Mouse (Mus musculus): ENCODE measurements around the gene Hint3. TPM values are rescaled to one million over a fixed set of nuclear protein-coding genes. Genes with fewer than 3 reads are reported as not detected.

Gene Hint3
- 14.1 and 18.1 TPM in 2 replicates for polyA plus RNA-seq (2014; fragmentation: Nextera tagmentation; extraction: Ambion mirVana)

DNA sequence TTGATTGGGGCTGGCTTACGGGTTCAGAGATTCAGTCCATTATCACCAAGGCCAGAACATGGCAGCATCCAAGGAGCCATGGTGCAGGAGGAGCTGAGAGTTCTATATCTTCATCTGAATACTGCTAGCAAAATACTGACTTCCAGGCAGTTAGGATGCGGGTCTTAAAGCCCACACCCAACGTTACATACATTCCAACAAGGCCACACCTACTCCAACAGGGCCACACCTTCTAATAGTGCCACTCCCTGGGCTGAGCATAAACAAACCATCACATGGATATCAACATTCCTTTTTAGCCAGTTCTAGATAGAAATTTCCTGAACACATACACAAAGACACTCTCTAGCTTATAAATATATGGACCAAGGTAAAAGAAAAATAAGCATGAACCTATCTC lies at the start of gene Hint3:
Gene Hint3, minus strand, starts transcription at position 120 of the 400 bp plus-strand sequence.
- WGBS = 88% methylated on average over 3 of the region's 3 CpGs
- ATAC-seq (ENCODE audit: insufficient number of reproducible peaks, low FRiP score, low TSS enrichment, low read depth) = no peak

DNA sequence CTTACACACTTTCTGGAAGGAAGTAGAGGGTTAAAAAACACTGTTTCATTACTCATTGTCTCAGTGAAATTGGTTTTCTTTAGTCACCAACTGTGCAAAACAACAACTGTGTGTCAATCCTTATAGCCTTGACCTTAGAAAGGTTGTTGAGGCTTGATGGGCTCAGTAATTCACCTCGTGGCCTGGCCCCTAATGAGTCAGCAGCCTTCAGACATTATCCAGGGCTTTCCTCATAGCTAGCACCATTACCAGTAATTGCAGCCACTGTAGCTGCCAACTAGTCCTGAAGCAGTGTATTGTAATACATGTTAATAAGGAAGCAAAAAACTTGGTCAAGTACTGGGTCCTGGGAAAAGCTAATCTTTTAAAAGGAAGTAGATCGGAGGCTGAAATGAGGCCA lies 48.6 kb upstream of the Hint3 start:
- no peak overlapping the region for H3K27ac ChIP-seq (replicated peaks; ENCODE audit: low read depth, low read length)
- no peaks in the 10 kb centered on the region for H3K9me3 ChIP-seq (ENCODE audit: control insufficient read depth, low read length)
- H3K27me3 ChIP-seq (ENCODE audit: control insufficient read depth, insufficient read depth, low read length) = no peaks in the 10 kb centered on the region
- 70% methylated on average over 2 of the region's 2 CpGs for WGBS
- H3K4me2 ChIP-seq (ENCODE audit: low read depth, severe bottlenecking) = no peak overlapping the region
- H3K36me3 ChIP-seq (ENCODE audit: control insufficient read depth, insufficient read depth, low read length) = no peaks in the 10 kb centered on the region
- no peaks in the 10 kb centered on the region for H3K4me1 ChIP-seq (ENCODE audit: control insufficient read depth, insufficient read depth, low read length)
- DNase-seq (ENCODE audit: low spot score) (no peak), ATAC-seq (ENCODE audit: insufficient number of reproducible peaks, low FRiP score, low TSS enrichment, low read depth) (no peak)
- H3K9ac ChIP-seq (ENCODE audit: low read length) = no peak overlapping the region
- no peak overlapping the region for H3K4me3 ChIP-seq (ENCODE audit: low read depth, low read length)

More for the DNA sequence above, at the start of gene Hint3:
- H3K4me1 ChIP-seq (ENCODE audit: control insufficient read depth, insufficient read depth, low read length) = no peaks in the 10 kb centered on the region
- no peak within 1 kb of the TSS for H3K4me3 ChIP-seq (ENCODE audit: low read depth, low read length)
- no peaks in the 10 kb centered on the region for H3K9me3 ChIP-seq (ENCODE audit: control insufficient read depth, low read length)
- no peaks in the 10 kb centered on the region for H3K27me3 ChIP-seq (ENCODE audit: control insufficient read depth, insufficient read depth, low read length)
- no peak within 1 kb of the TSS for H3K9ac ChIP-seq (ENCODE audit: low read length)
- no peak for DNase-seq (ENCODE audit: low spot score)
- no peak within 1 kb of the TSS for H3K4me2 ChIP-seq (ENCODE audit: low read depth, severe bottlenecking)
- H3K36me3 ChIP-seq (ENCODE audit: control insufficient read depth, insufficient read depth, low read length) = no peaks in the 10 kb centered on the region
- no peak within 1 kb of the TSS for H3K27ac ChIP-seq (replicated peaks; ENCODE audit: low read depth, low read length)

DNA sequence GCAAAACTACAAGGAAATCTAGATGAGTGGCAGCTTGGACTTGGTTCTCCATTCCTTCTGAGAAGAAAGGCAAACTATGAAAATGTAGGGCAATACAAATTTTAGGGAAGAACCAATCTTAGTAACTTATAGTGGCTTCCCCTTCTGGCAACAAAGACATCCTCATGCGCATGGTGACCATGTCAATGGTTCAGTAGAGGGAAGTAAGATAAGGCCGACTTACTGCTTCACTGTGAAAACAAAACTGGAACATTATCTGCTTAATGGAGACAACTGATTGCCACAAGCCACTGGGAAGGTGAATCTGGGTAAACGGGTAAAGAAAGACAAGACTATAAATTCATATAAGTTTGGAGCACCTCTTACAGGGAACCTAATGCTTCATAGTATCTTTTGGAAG lies 45.4 kb upstream of the Hint3 start:
- DNase-seq (ENCODE audit: low spot score) (no peak), ATAC-seq (ENCODE audit: insufficient number of reproducible peaks, low FRiP score, low TSS enrichment, low read depth) (no peak)
- Histone ChIP-seq H3K4me2 (ENCODE audit: low read depth, severe bottlenecking) (no peak overlapping the region), H3K4me3 (ENCODE audit: low read depth, low read length) (no peak overlapping the region), H3K9ac (ENCODE audit: low read length) (no peak overlapping the region), H3K27me3 (ENCODE audit: control insufficient read depth, insufficient read depth, low read length) (no peaks in the 10 kb centered on the region), H3K27ac (replicated peaks; ENCODE audit: low read depth, low read length) (no peak overlapping the region), H3K9me3 (ENCODE audit: control insufficient read depth, low read length) (no peaks in the 10 kb centered on the region), H3K4me1 (ENCODE audit: control insufficient read depth, insufficient read depth, low read length) (no peaks in the 10 kb centered on the region), H3K36me3 (ENCODE audit: control insufficient read depth, insufficient read depth, low read length) (no peaks in the 10 kb centered on the region)
- WGBS = 91% methylated on average over 3 of the region's 3 CpGs

DNA sequence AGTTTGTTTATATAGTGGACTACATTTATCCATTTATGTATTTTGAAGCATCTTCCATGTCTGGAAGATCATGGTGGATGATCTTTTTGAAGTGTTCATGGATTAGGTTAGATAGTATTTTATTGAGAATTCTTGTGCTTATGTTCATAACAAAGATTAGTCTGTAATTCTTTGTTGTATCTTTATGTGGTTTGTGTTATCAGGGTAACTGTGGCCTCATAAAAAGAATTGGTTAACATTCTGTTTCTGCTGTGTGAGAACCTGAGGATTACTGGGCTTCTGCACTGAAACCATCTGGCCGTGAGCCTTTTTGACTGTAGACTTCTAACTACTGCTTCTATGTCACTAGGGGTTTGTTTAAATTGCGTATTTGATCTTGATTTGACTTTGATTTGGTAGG lies 37.1 kb upstream of the Hint3 start:
- Histone ChIP-seq H3K4me1 (ENCODE audit: control insufficient read depth, insufficient read depth, low read length) (no peaks in the 10 kb centered on the region), H3K9me3 (ENCODE audit: control insufficient read depth, low read length) (no peaks in the 10 kb centered on the region), H3K4me2 (ENCODE audit: low read depth, severe bottlenecking) (no peak overlapping the region), H3K27me3 (ENCODE audit: control insufficient read depth, insufficient read depth, low read length) (no peaks in the 10 kb centered on the region), H3K36me3 (ENCODE audit: control insufficient read depth, insufficient read depth, low read length) (no peaks in the 10 kb centered on the region), H3K4me3 (ENCODE audit: low read depth, low read length) (no peak overlapping the region), H3K9ac (ENCODE audit: low read length) (no peak overlapping the region), H3K27ac (replicated peaks; ENCODE audit: low read depth, low read length) (no peak overlapping the region)
- no peak for ATAC-seq (ENCODE audit: insufficient number of reproducible peaks, low FRiP score, low TSS enrichment, low read depth)
- no peak for DNase-seq (ENCODE audit: low spot score)
- WGBS = 92% methylated on average over 2 of the region's 2 CpGs

DNA sequence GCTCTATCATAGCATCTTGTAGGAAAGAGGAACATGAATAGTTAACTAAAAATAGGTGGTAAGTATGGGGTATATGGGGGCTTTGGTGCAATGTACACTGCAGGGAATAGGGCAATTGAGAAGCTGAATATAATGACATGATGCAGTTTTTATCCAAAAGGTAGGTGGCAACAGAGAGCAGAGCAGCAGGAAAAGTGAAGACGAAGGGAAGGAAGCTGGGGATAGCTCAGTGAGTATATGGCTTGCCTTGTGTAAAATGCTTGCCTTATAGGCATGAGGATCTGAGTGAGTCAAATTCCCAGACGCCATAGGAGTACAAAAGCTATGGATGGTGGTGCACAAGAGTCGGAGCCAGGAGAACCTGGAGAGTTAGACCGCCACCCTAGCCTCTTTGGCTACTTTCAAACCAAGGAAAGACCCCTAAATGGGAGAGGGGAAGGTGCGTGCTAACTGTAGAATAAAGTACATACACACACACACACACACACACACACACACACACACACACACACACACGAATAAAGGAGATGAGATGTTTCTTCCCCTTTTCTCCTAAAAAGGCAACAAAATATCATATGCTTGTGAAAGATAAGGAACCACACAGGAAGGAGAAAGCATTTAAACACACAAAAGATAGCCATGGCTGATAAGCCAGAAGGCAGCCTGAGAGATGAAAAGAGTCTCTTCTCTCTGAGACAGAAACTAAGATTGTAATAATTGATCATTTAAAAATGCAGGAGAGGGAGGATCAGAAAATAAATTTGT lies 31.3 kb upstream of the Hint3 start:
- ATAC-seq (ENCODE audit: insufficient number of reproducible peaks, low FRiP score, low TSS enrichment, low read depth) (no peak), DNase-seq (ENCODE audit: low spot score) (no peak)
- no peaks in the 10 kb centered on the region for H3K36me3 ChIP-seq (ENCODE audit: control insufficient read depth, insufficient read depth, low read length)
- H3K27me3 ChIP-seq (ENCODE audit: control insufficient read depth, insufficient read depth, low read length) = no peaks in the 10 kb centered on the region
- H3K9ac ChIP-seq (ENCODE audit: low read length) = no peak overlapping the region
- H3K4me3 ChIP-seq (ENCODE audit: low read depth, low read length) = no peak overlapping the region
- WGBS = 89% methylated on average over 6 of the region's 6 CpGs
- no peak overlapping the region for H3K4me2 ChIP-seq (ENCODE audit: low read depth, severe bottlenecking)
- no peaks in the 10 kb centered on the region for H3K9me3 ChIP-seq (ENCODE audit: control insufficient read depth, low read length)
- H3K27ac ChIP-seq (replicated peaks; ENCODE audit: low read depth, low read length) = no peak overlapping the region
- peaks cover 5% of the 10 kb centered on the region; the same call in 1 of the 2 replicates for H3K4me1 ChIP-seq (ENCODE audit: control insufficient read depth, insufficient read depth, low read length)

DNA sequence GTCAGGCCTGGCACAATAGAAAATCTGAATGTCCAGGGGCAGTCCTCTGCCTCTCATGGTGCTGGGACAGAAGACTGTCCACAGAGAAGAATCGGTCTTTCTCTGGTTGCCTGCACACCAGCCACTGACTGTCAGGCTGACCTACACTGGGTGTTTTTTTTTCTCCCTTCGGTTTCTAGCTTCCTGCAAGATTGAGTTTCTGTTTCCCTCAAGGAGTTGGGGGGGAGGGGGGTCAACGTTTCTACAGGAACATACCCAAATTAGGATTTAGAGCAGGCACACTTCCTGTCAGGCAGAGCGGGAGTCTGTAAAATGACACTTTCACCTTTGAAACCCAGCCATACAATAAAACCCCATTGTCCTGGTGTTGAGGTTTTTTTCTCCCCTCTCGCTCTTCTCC lies 26.2 kb upstream of the Hint3 start:
- no peaks in the 10 kb centered on the region for H3K27me3 ChIP-seq (ENCODE audit: control insufficient read depth, insufficient read depth, low read length)

DNA sequence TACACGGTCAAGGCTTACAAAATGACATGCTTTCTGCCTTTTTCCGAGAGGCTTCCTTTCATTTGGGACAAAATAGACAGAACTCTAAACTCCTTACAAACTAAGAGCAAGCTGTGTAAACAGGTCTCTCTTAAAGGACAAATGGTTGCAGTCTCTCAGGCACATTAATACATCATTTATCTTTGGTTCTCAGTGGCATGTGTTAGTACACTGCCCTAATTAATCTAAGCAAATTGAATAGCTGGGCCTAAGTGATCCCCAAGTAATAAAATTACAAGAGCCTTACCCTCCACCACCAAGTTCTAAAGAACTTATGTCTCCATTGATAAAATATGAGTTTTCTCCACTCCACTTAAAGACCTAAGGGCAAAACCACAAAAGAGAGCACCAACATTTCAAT lies 18.2 kb upstream of the Hint3 start:
- Histone ChIP-seq H3K9ac (ENCODE audit: low read length) (no peak overlapping the region), H3K9me3 (ENCODE audit: control insufficient read depth, low read length) (no peaks in the 10 kb centered on the region), H3K27ac (replicated peaks; ENCODE audit: low read depth, low read length) (no peak overlapping the region), H3K4me3 (ENCODE audit: low read depth, low read length) (no peak overlapping the region), H3K4me1 (ENCODE audit: control insufficient read depth, insufficient read depth, low read length) (no peaks in the 10 kb centered on the region), H3K36me3 (ENCODE audit: control insufficient read depth, insufficient read depth, low read length) (no peaks in the 10 kb centered on the region), H3K4me2 (ENCODE audit: low read depth, severe bottlenecking) (no peak overlapping the region), H3K27me3 (ENCODE audit: control insufficient read depth, insufficient read depth, low read length) (no peaks in the 10 kb centered on the region)
- ATAC-seq (ENCODE audit: insufficient number of reproducible peaks, low FRiP score, low TSS enrichment, low read depth) (no peak), DNase-seq (ENCODE audit: low spot score) (no peak)
- 61% methylated on average over 2 of the region's 2 CpGs for WGBS

More for the DNA sequence above, 26.2 kb upstream of the Hint3 start:
- DNase-seq (ENCODE audit: low spot score) (peak; percentile 57), ATAC-seq (ENCODE audit: insufficient number of reproducible peaks, low FRiP score, low TSS enrichment, low read depth) (peak; percentile 80; the same call in 1 of the 2 replicates)
- no peaks in the 10 kb centered on the region for H3K36me3 ChIP-seq (ENCODE audit: control insufficient read depth, insufficient read depth, low read length)
- H3K27ac ChIP-seq (replicated peaks; ENCODE audit: low read depth, low read length) = peak overlapping the region; percentile 61; the same call in 1 of the 2 replicates
- H3K9ac ChIP-seq (ENCODE audit: low read length) = peak overlapping the region; percentile 1; the same call in 1 of the 2 replicates
- peak overlapping the region; percentile 39 for H3K4me2 ChIP-seq (ENCODE audit: low read depth, severe bottlenecking)
- H3K4me1 ChIP-seq (ENCODE audit: control insufficient read depth, insufficient read depth, low read length) = peaks cover 5% of the 10 kb centered on the region; the same call in 1 of the 2 replicates
- peak overlapping the region; percentile 19; the same call in 1 of the 2 replicates for H3K4me3 ChIP-seq (ENCODE audit: low read depth, low read length)
- WGBS = 9% methylated on average over 5 of the region's 5 CpGs
- no peaks in the 10 kb centered on the region for H3K9me3 ChIP-seq (ENCODE audit: control insufficient read depth, low read length)

DNA sequence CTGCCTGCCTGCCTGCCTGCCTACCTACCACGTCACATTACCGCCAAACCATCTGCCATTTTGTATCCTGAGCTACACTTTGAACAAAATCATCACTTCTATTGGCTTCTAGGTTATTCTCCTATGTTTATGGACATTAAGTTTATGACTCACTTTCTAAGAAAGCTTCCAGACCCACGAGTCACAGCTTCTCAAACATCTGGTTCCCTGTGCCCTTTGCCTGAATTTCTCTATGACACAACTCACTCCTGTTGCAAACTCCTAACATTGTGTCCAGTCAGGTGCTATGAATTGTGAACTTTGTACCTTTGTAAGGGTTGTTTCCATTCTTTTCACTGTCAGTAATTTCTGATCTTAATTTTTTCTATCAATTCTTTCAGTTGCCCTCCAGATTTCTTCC lies 8.8 kb upstream of the Hint3 start:
- Histone ChIP-seq H3K27me3 (ENCODE audit: control insufficient read depth, insufficient read depth, low read length) (no peaks in the 10 kb centered on the region), H3K9ac (ENCODE audit: low read length) (no peak overlapping the region), H3K4me1 (ENCODE audit: control insufficient read depth, insufficient read depth, low read length) (no peaks in the 10 kb centered on the region), H3K27ac (replicated peaks; ENCODE audit: low read depth, low read length) (no peak overlapping the region), H3K9me3 (ENCODE audit: control insufficient read depth, low read length) (no peaks in the 10 kb centered on the region), H3K36me3 (ENCODE audit: control insufficient read depth, insufficient read depth, low read length) (no peaks in the 10 kb centered on the region), H3K4me3 (ENCODE audit: low read depth, low read length) (no peak overlapping the region), H3K4me2 (ENCODE audit: low read depth, severe bottlenecking) (no peak overlapping the region)
- no peak for ATAC-seq (ENCODE audit: insufficient number of reproducible peaks, low FRiP score, low TSS enrichment, low read depth)
- WGBS = 78% methylated on average over 3 of the region's 3 CpGs
- no peak for DNase-seq (ENCODE audit: low spot score)
